Mouse (Mus musculus) thymus, postnatal 0 days (tissue): Measurements from ENCODE around the gene Abhd17a. TPM values are rescaled to one million over a fixed set of nuclear protein-coding genes. Genes with fewer than 3 reads are reported as not detected.

Experiments used
- DNase-seq: peaks from one replicate; pipeline ENCODE4 v3.0.0-alpha.2; 2015; ENCODE audit warnings: low spot score
- polyA plus RNA-seq: library from polyadenylated mRNA; unstranded; fragments of >200 nt; fragmentation: Nextera tagmentation; extraction: Ambion mirVana; gene quantifications from 2 replicates; pipeline ENCODE4 v1.2.1, GENCODE M21; 2015

The Abhd17a gene
- polyA plus RNA-seq, 1 experiment from 2014 or later, result 118 TPM

- peak; percentile 97 for DNase-seq
Measured at GRCm38 (mm10) chr10:80577195-80578130, 12.7 kb downstream of the Abhd17a start, which contains the start of gene Klf16. Gene Klf16 (minus strand): TSS chr10:80577321.

GRCm38 (mm10) chr10:80576351-80577194 is 13.6 kb downstream of the Abhd17a start:
- peak; percentile 61 for DNase-seq

- no peak for DNase-seq
Measured at GRCm38 (mm10) chr10:80575925-80576324, 14.2 kb downstream of the Abhd17a start.

DNA sequence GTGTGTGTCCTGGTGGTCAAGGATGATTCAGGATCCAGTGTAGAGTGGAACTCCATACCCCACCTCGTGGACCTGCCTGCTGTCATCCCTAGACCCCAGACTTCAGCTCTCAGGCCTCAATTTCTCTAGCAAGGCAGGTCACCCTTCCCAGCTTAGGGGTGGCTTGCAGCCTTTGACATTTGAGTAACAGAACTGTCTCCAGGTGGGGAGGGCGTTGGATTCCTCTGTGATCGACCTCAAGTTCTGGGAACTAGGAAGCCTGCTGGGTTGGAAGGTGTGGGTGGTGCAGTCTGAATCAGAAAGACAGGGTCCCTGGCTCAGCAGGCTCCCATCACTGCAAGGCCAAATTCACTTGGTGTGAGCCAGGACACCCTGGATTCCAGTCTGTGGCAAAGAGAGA is 15.2 kb downstream of the Abhd17a start:
- DNase-seq, result no peak

DNA sequence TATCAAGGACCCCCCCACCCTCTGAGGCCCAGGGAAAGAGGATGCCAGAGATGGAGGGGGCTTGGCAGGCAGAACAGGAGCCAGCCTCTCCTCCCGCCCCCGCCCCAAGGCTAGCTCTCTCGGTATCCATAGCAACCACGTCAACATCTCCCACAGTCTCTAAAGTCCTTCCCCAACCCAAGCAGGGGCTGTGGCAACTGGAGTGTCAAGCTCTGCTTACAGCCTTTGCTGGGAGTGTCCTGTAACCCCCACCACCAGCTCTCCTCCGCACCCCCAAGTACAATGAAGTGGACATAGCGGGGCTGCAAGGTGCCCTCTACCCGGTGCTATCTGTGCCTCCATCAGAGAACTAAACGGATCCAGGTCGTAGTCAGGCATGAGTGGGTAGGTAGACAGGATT is 16.2 kb downstream of the Abhd17a start:
- DNase-seq, result no peak

- DNase-seq, result no peak
Measured at GRCm38 (mm10) chr10:80572477-80572876, 17.7 kb downstream of the Abhd17a start.

GRCm38 (mm10) chr10:80570871-80571836 is 19.0 kb downstream of the Abhd17a start:
- no peak for DNase-seq

DNA sequence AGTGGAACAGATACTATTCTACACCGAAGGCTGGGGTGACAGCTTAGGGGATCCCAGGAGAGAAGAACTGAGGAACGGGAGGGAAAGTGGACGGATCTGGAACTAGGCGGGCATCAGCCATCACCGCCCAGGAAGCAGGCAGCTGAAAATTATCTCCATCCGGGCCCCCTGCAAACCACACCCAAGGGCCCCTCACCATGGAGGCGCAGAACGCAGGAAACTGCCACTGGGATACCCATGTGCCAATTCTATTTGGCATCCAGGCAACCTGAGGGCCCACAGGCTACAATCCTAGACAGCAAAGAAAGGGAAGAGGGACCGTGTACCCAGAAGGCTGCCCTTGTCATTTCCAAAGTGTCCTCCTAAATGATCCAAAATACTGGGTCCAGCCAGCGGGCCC is 19.7 kb downstream of the Abhd17a start:
- DNase-seq, result peak; percentile 33

GRCm38 (mm10) chr10:80569664-80570066 is 20.5 kb downstream of the Abhd17a start:
- peak; percentile 49 for DNase-seq

DNA sequence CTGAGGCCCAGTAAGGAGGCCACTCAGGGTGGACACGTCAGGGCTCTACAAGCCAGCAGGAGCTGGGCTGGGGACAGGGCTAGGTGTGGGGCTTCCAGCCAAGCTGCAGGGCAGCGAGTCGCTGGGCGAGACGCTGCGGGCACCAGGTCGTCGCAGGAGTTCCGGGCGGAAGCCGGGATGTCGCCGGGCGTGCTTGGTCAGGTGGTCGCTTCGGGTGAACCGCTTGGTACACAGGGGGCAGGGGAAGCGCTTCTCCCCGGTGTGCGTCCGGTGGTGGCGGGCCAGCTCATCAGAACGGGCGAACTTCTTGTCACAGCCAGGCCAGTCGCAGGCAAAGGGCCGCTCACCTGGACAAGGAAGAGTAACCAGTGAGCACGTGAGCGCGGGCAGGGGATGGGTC is 21.3 kb downstream of the Abhd17a start:
- no peak for DNase-seq

- DNase-seq, result peak; percentile 89
Measured at GRCm38 (mm10) chr10:80566375-80567092, 23.6 kb downstream of the Abhd17a start.

- DNase-seq, result peak; percentile 96
Measured at GRCm38 (mm10) chr10:80561116-80561944, 28.8 kb downstream of the Abhd17a start, which contains the start of gene Rexo1. Gene Rexo1 (minus strand): TSS chr10:80561560.

DNA sequence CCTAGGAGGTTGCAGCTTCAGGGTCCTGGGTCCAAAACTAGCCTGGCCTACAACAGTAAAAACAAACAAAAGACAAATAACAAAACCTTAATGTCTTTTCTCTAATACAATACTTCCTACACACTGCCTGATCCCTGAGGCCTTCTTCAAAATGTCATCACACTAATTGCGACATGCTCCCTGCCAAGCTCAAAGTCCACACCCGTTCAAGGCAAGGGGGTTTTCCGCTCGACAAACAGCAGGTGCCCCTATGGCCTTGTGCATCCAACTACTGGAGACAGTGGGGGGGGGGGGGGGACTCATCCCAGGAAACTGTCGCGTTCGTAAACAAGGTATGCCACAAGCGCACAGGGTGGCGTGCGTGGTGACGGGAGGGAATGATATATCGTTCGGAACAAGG is 29.5 kb downstream of the Abhd17a start:
- no peak for DNase-seq

GRCm38 (mm10) chr10:80559431-80559830 is 30.7 kb downstream of the Abhd17a start:
- DNase-seq, result no peak

DNA sequence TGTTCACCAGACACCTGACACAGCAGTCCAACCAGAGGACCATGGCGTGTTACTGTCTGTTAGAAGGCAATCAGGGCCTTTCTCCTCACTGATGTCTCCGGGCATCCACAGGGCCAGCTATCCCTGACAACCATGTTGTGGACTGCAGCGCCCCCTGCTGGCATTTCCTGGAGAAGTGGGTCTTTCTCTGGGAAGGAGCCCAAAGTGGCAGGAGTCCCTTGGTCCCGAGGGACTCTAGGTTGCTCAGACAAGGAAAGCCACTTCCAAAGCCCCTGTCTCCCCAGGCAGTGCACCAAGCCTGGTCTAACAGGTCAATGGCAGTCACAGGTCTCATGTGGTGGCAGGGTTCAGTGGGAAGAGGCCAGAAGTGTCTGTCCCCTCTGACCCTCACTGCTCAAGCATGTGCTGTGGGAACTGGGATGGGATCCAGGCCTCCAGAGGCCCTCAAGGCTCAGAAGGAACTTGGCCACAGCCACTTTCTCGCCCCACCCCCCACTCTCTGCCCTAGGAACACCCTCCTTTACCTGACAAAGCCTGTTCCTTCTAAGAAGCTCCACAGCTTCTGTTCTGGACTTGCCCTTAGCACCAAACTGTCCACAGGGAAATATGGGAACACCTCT is 32.7 kb downstream of the Abhd17a start:
- peak; percentile 67 for DNase-seq

DNA sequence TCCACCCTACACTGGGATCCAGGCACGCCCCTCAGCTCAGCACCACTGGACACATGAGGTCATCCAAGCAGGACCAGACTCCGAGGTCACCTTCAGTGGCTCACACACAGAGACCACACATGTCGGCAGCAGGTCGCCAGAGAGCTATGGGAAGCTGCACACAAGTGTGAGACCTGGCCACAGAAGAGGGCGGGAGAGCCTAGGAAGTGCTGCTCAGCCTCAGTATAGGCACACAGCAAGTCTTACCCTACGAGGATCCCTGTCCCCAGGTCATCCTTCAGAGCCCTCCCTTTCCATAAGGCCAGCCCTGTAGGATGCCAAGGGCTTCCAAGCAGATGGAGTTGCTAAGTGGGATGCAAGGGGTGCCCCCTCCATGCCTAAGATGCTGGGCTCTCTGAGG is 36.1 kb downstream of the Abhd17a start:
- no peak for DNase-seq

DNA sequence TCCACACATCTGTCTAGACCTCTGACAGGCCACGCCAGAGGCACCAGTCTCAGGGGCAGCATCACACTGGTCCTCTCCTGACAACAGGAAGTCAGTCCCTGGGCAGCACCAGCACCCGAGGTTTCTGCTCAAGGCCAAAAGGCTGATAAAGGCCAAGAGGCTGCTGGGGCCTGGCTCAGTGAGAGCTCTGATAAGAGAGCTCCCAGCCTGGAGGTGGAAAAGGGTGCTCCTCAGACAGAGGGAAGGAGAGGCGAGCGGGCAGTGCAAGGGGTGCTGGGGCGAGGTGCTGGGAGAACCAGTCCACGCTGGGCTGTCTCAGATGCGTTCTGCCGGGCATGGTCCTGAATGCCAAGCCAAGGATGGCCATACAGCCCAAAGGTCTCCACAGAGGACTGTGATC is 36.6 kb downstream of the Abhd17a start:
- DNase-seq, result no peak

GRCm38 (mm10) chr10:80552364-80552763 is 37.8 kb downstream of the Abhd17a start:
- DNase-seq, result no peak

- no peak for DNase-seq
Measured at GRCm38 (mm10) chr10:80549279-80549678, 40.9 kb downstream of the Abhd17a start.
